Mouse (Mus musculus): ENCODE data around the gene Siva1. TPM values are rescaled to one million over a fixed set of nuclear protein-coding genes. Genes with fewer than 3 reads are reported as not detected.

The Siva1 gene
- total and polyA plus RNA-seq, 3 experiments = 60.7 to 214 (median 98.9) TPM

GRCm38 (mm10) chr12:112671891-112672290 is 27.4 kb downstream of the Siva1 start:
- ATAC-seq (ENCODE audit: extremely low read depth, insufficient number of reproducible peaks, low FRiP score, poor library complexity, severe bottlenecking) (no peak), DNase-seq (ENCODE audit: low spot score) (no peak)
- no peaks in the 10 kb centered on the region for H3K9me3 ChIP-seq (replicated peaks)
- H3K36me3 ChIP-seq (replicated peaks) = peaks cover 58% of the 10 kb centered on the region
- H3K4me1 ChIP-seq (ENCODE audit: insufficient read depth, low read depth, low read length) = peaks cover 82% of the 10 kb centered on the region
- peak overlapping the region; percentile 80; the same call in 1 of the 2 replicates for H3K4me3 ChIP-seq (ENCODE audit: low read depth, low read length)
- peaks cover 3% of the 10 kb centered on the region; the same call in 1 of the 2 replicates for H3K27me3 ChIP-seq (ENCODE audit: insufficient read depth, low read length)
- TF ChIP-seq TAL1 (conservative IDR thresholded peaks at IDR 0.05; ENCODE audit: low read depth, low read length) = no peak
- no peak for TF ChIP-seq GATA2 (IDR thresholded peaks at IDR 0.05; ENCODE audit: borderline replicate concordance, low read depth, low read length)
- no peak for TF ChIP-seq GATA1 (IDR thresholded peaks at IDR 0.05; ENCODE audit: borderline replicate concordance, low read length)
- no peak for TF ChIP-seq CTCF (IDR thresholded peaks at IDR 0.05; ENCODE audit: low read depth, low read length)
- no peak for TF ChIP-seq POLR2AphosphoS5 (IDR thresholded peaks at IDR 0.05; ENCODE audit: insufficient replicate concordance, low read depth, low read length)

- DNase-seq (ENCODE audit: low spot score) (peak; percentile 88), ATAC-seq (ENCODE audit: extremely low read depth, insufficient number of reproducible peaks, low FRiP score, poor library complexity, severe bottlenecking) (peak; percentile 47)
- H3K4me3 ChIP-seq (ENCODE audit: low read depth, low read length) = peak overlapping the region; percentile 80
- peaks cover 80% of the 10 kb centered on the region for H3K4me1 ChIP-seq (ENCODE audit: insufficient read depth, low read depth, low read length)
- peaks cover 14% of the 10 kb centered on the region for H3K27me3 ChIP-seq (ENCODE audit: insufficient read depth, low read length)
- no peaks in the 10 kb centered on the region for H3K9me3 ChIP-seq (replicated peaks)
- TF ChIP-seq TAL1 (conservative IDR thresholded peaks at IDR 0.05; ENCODE audit: low read depth, low read length) (no peak), GATA2 (IDR thresholded peaks at IDR 0.05; ENCODE audit: borderline replicate concordance, low read depth, low read length) (no peak), POLR2AphosphoS5 (IDR thresholded peaks at IDR 0.05; ENCODE audit: insufficient replicate concordance, low read depth, low read length) (no peak), CTCF (IDR thresholded peaks at IDR 0.05; ENCODE audit: low read depth, low read length) (no peak), GATA1 (IDR thresholded peaks at IDR 0.05; ENCODE audit: borderline replicate concordance, low read length) (no peak)
- H3K36me3 ChIP-seq (replicated peaks) = peaks cover 48% of the 10 kb centered on the region
Observed at GRCm38 (mm10) chr12:112672744-112673575, 28.5 kb downstream of the Siva1 start.

- peak; percentile 72 for DNase-seq (ENCODE audit: low spot score)
- H3K9me3 ChIP-seq (replicated peaks) = no peaks in the 10 kb centered on the region
- H3K4me1 ChIP-seq (ENCODE audit: insufficient read depth, low read depth, low read length) = peaks cover 80% of the 10 kb centered on the region
- no peak for ATAC-seq (ENCODE audit: extremely low read depth, insufficient number of reproducible peaks, low FRiP score, poor library complexity, severe bottlenecking)
- H3K27me3 ChIP-seq (ENCODE audit: insufficient read depth, low read length) = peaks cover 21% of the 10 kb centered on the region
- H3K36me3 ChIP-seq (replicated peaks) = peaks cover 41% of the 10 kb centered on the region
- peak overlapping the region; percentile 80 for H3K4me3 ChIP-seq (ENCODE audit: low read depth, low read length)
- no peak for TF ChIP-seq CTCF (IDR thresholded peaks at IDR 0.05; ENCODE audit: low read depth, low read length)
- no peak for TF ChIP-seq GATA1 (IDR thresholded peaks at IDR 0.05; ENCODE audit: borderline replicate concordance, low read length)
- no peak for TF ChIP-seq POLR2AphosphoS5 (IDR thresholded peaks at IDR 0.05; ENCODE audit: insufficient replicate concordance, low read depth, low read length)
- no peak for TF ChIP-seq GATA2 (IDR thresholded peaks at IDR 0.05; ENCODE audit: borderline replicate concordance, low read depth, low read length)
- no peak for TF ChIP-seq TAL1 (conservative IDR thresholded peaks at IDR 0.05; ENCODE audit: low read depth, low read length)
Observed at GRCm38 (mm10) chr12:112673576-112674091, 29.2 kb downstream of the Siva1 start.

GRCm38 (mm10) chr12:112674132-112675011 is 29.9 kb downstream of the Siva1 start, which contains the start of gene Akt1:
Akt1 (minus strand) TSS chr12:112674884.
- Histone ChIP-seq H3K27me3 (ENCODE audit: insufficient read depth, low read length) (peaks cover 28% of the 10 kb centered on the region), H3K9me3 (replicated peaks) (peaks cover 3% of the 10 kb centered on the region), H3K36me3 (replicated peaks) (peaks cover 33% of the 10 kb centered on the region), H3K4me3 (ENCODE audit: low read depth, low read length) (peak within 1 kb of the TSS; percentile 80), H3K4me1 (ENCODE audit: insufficient read depth, low read depth, low read length) (peaks cover 78% of the 10 kb centered on the region)
- TF ChIP-seq GATA1 (IDR thresholded peaks at IDR 0.05; ENCODE audit: borderline replicate concordance, low read length) = no peak
- DNase-seq (ENCODE audit: low spot score) = peak; percentile 95
- ATAC-seq (ENCODE audit: extremely low read depth, insufficient number of reproducible peaks, low FRiP score, poor library complexity, severe bottlenecking) = peak; percentile 68

- ATAC-seq (ENCODE audit: extremely low read depth, insufficient number of reproducible peaks, low FRiP score, poor library complexity, severe bottlenecking) = peak; percentile 56
- peaks cover 7% of the 10 kb centered on the region for H3K9me3 ChIP-seq (replicated peaks)
- H3K4me3 ChIP-seq (ENCODE audit: low read depth, low read length) = peak overlapping the region; percentile 80
- H3K4me1 ChIP-seq (ENCODE audit: insufficient read depth, low read depth, low read length) = peaks cover 74% of the 10 kb centered on the region
- DNase-seq (ENCODE audit: low spot score) = peak; percentile 94
- H3K36me3 ChIP-seq (replicated peaks) = peaks cover 23% of the 10 kb centered on the region
- TF ChIP-seq CTCF (IDR thresholded peaks at IDR 0.05; ENCODE audit: low read depth, low read length) (peak; percentile 86), TAL1 (conservative IDR thresholded peaks at IDR 0.05; ENCODE audit: low read depth, low read length) (no peak), GATA1 (IDR thresholded peaks at IDR 0.05; ENCODE audit: borderline replicate concordance, low read length) (no peak), POLR2AphosphoS5 (IDR thresholded peaks at IDR 0.05; ENCODE audit: insufficient replicate concordance, low read depth, low read length) (no peak)
- H3K27me3 ChIP-seq (ENCODE audit: insufficient read depth, low read length) = peaks cover 38% of the 10 kb centered on the region
Observed at GRCm38 (mm10) chr12:112675245-112676035, 31.0 kb downstream of the Siva1 start.
